Mouse (Mus musculus) spleen, adult 12 weeks (tissue): ENCODE measurements around the gene Olfr473.
"Not testable (repeated sequence)": the region's sequence is repeated elsewhere in the genome, so short reads cannot be mapped to it uniquely, and the experiment has no call there.

ENCODE experiments used
- DNase-seq: peaks from one replicate; pipeline ENCODE4 v3.0.0; 2022; ENCODE audit warnings: low spot score

Olfr473 gene

DNA sequence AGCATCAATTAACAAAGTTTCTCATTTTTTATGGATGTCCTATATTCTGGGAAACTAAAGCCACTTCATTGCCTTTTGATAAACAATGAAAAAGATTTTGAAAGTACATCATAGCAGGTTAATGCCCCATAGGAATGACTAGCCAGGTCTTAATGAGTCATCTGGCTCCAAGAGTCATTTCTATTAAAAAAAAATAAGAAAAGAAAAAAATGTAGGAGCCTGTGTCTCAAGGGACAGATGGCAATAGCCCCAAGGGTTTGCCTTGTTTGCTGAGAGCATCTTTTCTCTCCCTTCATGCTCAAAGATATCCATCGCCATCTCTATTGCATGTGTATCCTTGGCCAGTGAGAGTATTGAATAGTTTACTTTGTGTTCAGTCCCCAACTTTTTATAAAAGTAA is at the start of gene Olfr473:
Gene Olfr473, plus strand, starts transcription at position 301 of the 400 bp plus-strand sequence.
- no peak for DNase-seq

- DNase-seq = no peak
These were observed 32.6 kb upstream of the Olfr473 start, which contains the start of gene Olfr472 for GRCm38 (mm10) chr7:107897602-107898001. Olfr472 (plus strand) TSS chr7:107897902.

DNA sequence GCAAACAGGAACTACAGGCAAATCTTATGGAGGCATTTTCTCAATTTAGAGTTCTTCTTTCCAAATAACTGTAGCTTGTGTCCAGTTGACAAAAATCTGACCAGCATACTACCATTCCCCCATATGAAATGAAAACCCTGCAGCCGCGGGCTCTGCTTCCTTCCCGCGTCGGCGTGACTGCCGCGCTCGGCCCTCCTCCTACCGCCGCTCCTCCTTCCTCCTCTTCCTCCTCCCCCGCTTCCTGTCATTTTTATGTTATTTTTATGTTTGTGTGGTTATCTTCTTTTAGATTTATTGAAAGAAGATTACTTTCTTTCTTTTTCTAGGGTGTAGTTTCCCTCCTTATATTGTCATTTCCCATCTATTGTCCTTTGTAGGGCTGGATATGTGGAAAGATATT is 22.3 kb downstream of the Olfr473 start:
- DNase-seq = not testable (repeated sequence)

- DNase-seq = no peak
These were observed 24.1 kb downstream of the Olfr473 start, which contains the start of gene Olfr474 for GRCm38 (mm10) chr7:107954343-107954742. Olfr474 (plus strand) TSS chr7:107954643.

DNA sequence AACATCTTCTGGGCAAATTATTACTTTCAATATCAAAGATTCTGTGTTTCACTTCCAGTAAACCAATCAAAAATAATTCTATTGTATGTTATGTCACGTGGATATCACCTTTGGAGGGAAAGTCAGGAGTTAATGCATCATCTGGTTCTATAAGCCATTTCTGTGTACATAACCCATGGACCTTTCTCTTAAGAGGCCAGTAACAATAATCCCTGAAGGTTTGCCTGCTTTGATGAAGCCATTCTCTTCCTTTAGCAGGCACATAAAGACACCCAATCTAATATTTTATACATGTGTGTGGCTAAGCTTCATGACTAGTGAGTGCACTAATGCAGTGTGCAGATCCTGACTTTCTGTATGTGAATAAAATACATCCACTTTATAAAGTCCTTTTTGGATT is 34.3 kb downstream of the Olfr473 start, which contains the start of gene Olfr476:
Gene Olfr476, plus strand, starts transcription at position 301 of the 400 bp plus-strand sequence.
- no peak for DNase-seq
